Mouse (Mus musculus) ES-E14 (cell line): Measurements from ENCODE around the gene Pacsin1. TPM values are rescaled to one million over a fixed set of nuclear protein-coding genes. Genes with fewer than 3 reads are reported as not detected.
A peak's percentile ranks its signal among the peaks of the same experiment; 100 is the strongest.

ENCODE experiments used
- DNase-seq: peaks from one replicate; pipeline ENCODE4 v3.0.0-alpha.2; 2013; ENCODE audit warnings: low read depth, low spot score
- H3K27ac ChIP-seq: 2 replicates; pipeline ENCODE4 v1.5.1; 2012; ENCODE audit warnings: low read depth, mild to moderate bottlenecking, low read length, moderate library complexity, mixed read lengths; ENCODE audit not compliant: poor library complexity, insufficient read depth, severe bottlenecking
- H3K36me3 ChIP-seq: 2 replicates; pipeline ENCODE4 v1.6.1; 2012; ENCODE audit warnings: mild to moderate bottlenecking, low read length, moderate library complexity, mixed read lengths; ENCODE audit not compliant: control insufficient read depth, poor library complexity, insufficient read depth, severe bottlenecking
- H3K4me1 ChIP-seq, 2 experiments: fragments of 150-350 bp in 1 of 2; sonication (generic) in 1 of 2; 2 replicates each; pipeline ENCODE4 v1.6.1; 2012; ENCODE audit warnings: low read length in 2 of 2, mild to moderate bottlenecking in 1 of 2, mixed read lengths in 1 of 2; ENCODE audit not compliant: control insufficient read depth in 2 of 2, insufficient read depth in 2 of 2, poor library complexity in 1 of 2
- H3K4me3 ChIP-seq, 2 experiments: fragments of 150-350 bp in 1 of 2; sonication (generic) in 1 of 2; 2 replicates each; pipeline ENCODE4 v1.5.1; 2012; ENCODE audit warnings: low read length in 2 of 2, low read depth in 1 of 2, mild to moderate bottlenecking in 1 of 2, mixed read lengths in 1 of 2; ENCODE audit not compliant: insufficient read depth in 1 of 2, poor library complexity in 1 of 2, severe bottlenecking in 1 of 2
- H3K9ac ChIP-seq: 2 replicates; pipeline ENCODE4 v1.6.1; 2012; ENCODE audit warnings: low read depth, mild to moderate bottlenecking, low read length, mixed read lengths; ENCODE audit not compliant: poor library complexity, insufficient read depth, severe bottlenecking
- H3K9me3 ChIP-seq: fragments of 150-350 bp; sonication (generic); 2 replicates; pipeline ENCODE4 v1.6.1; 2012; ENCODE audit warnings: low read depth, mild to moderate bottlenecking, low read length; ENCODE audit not compliant: control insufficient read depth, insufficient read depth
- CHD2 ChIP-seq: IDR thresholded peaks from 2 replicates; pipeline ENCODE4 v1.6.1; 2014; ENCODE audit warnings: mild to moderate bottlenecking, low read depth, low read length, inconsistent platforms
- HCFC1 ChIP-seq: IDR thresholded peaks from 2 replicates; pipeline ENCODE4 v1.6.1; 2012; ENCODE audit warnings: low read length, inconsistent platforms, borderline replicate concordance; ENCODE audit not compliant: insufficient read depth
- MAFK ChIP-seq: IDR thresholded peaks from 2 replicates; pipeline ENCODE4 v1.6.1; 2014; ENCODE audit warnings: mild to moderate bottlenecking, low read depth, low read length, inconsistent platforms; ENCODE audit not compliant: insufficient read depth
- ZC3H11A ChIP-seq: IDR thresholded peaks from 2 replicates; pipeline ENCODE4 v1.6.1; 2012; ENCODE audit warnings: low read depth, mild to moderate bottlenecking, inconsistent platforms, low read length, borderline replicate concordance
- ZNF384 ChIP-seq: IDR thresholded peaks from 2 replicates; pipeline ENCODE4 v1.6.1; 2012; ENCODE audit warnings: low read depth, low read length, inconsistent platforms
- in situ Hi-C, 2 experiments: fragments of 600-800 bp; cut with MboI; formaldehyde crosslinking; loops; one replicate each; pipeline ENCODE4 v1.15.1; 2025; ENCODE audit warnings: low sequenced_read_pairs in 2 of 2, inconsistent platforms in 1 of 2; ENCODE audit not compliant: unreplicated experiment in 2 of 2
- total RNA-seq: library from RNA; depleted of rRNA; stranded (reverse); fragments of 300-350 nt; gene quantifications from 2 replicates; pipeline ENCODE4 v1.2.3, GENCODE M21; 2012

The Pacsin1 gene
- total RNA-seq, 1 experiment, result 7.9 TPM

DNA sequence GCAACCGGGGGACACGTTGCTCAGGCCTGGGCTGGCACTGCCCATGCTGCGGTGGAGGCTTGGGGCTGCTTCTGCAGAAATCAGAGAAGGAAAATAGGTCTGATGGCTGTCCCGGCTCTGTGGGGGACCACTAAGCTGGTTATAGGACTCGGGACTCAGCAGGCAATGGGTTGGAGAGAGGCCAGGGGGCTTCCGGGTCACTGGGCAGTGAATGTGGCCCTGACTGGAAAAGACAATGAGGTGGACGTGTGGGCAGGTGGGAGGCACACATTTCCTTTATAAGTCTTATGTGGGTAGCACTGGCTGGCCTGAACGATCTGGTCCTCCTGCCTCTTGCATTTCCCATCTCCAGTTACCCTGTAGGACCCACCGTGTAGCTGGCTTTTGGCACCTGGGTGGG lies 65.0 kb downstream of the Pacsin1 start:
- Histone ChIP-seq H3K9me3 (no peaks in the 10 kb centered on the region), H3K4me3 (no peak overlapping the region), H3K36me3 (no peaks in the 10 kb centered on the region), H3K4me1 (peaks cover 2 to 28% of the 10 kb centered on the region in 2 experiments; a peak in 1 of 4 replicates), H3K9ac (no peak overlapping the region), H3K27ac (no peak overlapping the region)
- in situ Hi-C loops, result no loop called here
- no peak for DNase-seq
- TF ChIP-seq CHD2 (no peak), ZNF384 (no peak), MAFK (no peak), HCFC1 (no peak), ZC3H11A (no peak)

DNA sequence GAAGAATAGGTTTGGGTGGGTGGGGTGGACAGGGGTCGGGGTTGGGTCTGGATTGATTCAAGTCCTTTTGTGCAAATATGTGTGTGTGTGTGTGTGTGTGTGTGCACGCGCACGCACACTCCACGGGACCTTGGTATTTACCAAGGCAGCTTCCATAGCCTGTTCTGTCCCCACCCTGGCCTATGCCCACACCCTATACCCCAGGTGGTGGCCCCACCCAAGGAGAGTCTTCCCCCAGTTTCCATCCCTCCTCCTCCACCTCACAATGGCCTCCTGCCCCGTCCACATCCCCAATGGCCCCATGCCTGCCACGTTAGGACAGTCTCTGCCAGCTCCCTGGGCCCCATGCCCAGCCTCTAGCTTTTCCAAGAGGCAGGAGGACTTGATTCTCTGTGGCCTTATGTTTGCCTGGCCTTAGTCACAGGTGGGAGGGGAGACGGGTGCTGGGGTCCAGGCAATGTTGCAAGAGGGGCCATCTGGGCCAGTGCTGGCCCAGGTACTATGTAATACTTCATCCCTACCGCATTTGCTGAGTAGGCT lies 65.9 kb downstream of the Pacsin1 start:
- DNase-seq, result no peak
- H3K9me3 ChIP-seq, result no peaks in the 10 kb centered on the region
- no peak overlapping the region for H3K9ac ChIP-seq
- no peaks in the 10 kb centered on the region for H3K36me3 ChIP-seq
- no peak overlapping the region for H3K4me3 ChIP-seq
- H3K27ac ChIP-seq, result no peak overlapping the region
- no peak for TF ChIP-seq ZC3H11A
- no peak for TF ChIP-seq MAFK
- TF ChIP-seq HCFC1, result no peak
- TF ChIP-seq CHD2, result no peak
- no peak for TF ChIP-seq ZNF384
- peaks cover 2 to 36% of the 10 kb centered on the region in 2 experiments; a peak in 2 of 4 replicates for H3K4me1 ChIP-seq
- in situ Hi-C loops, result no loop called here

DNA sequence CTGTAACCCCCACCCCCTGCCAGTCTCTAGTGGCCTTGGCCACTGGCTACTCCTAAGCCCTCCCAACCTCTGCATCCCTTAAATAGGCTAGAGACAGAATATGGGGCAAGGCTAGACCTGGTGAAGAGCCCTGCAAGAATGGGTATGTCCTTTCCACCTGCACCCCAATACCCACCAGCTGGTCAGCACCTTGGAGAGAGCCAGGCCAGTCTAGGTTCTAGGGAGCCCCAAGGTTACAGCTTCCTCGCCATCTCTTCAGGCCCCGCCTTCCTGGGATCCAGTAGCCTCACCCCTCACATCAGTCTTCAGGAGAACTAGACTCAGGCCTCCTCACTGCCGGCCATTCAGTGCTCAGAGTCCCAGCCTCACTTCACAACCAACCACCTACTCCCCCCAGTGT lies 69.0 kb downstream of the Pacsin1 start:
- Histone ChIP-seq H3K36me3 (no peaks in the 10 kb centered on the region), H3K4me1 (peaks cover 0 to 26% of the 10 kb centered on the region in 2 experiments; a peak in 2 of 4 replicates), H3K27ac (no peak overlapping the region), H3K9ac (no peak overlapping the region), H3K4me3 (no peak overlapping the region), H3K9me3 (no peaks in the 10 kb centered on the region)
- in situ Hi-C loops, result no loop called here
- TF ChIP-seq ZC3H11A (no peak), ZNF384 (no peak), CHD2 (no peak), MAFK (no peak), HCFC1 (no peak)
- DNase-seq, result no peak

DNA sequence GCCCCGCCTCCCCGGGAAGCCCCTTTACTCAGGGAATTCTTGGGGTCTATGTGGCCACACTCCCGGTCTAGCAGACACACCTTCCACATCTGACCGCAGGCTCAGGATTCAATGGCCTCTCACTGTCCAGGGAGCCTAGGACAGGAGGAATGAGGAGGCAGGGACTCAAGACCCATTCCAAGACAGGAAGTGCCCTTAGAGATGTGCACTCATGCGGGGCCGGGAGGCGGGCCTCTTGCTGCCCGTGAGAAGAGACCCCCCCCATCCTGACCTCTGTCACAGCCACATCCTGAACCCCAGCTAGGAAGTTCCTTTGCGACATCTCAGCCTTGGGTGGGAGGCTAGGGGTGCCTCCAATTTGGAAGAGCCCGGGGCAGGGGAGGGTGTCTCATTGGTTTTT lies 69.7 kb downstream of the Pacsin1 start:
- no peak for DNase-seq
- Histone ChIP-seq H3K27ac (no peak overlapping the region), H3K4me1 (peaks cover 0 to 24% of the 10 kb centered on the region in 2 experiments; a peak in 2 of 4 replicates), H3K4me3 (no peak overlapping the region), H3K9ac (no peak overlapping the region), H3K9me3 (no peaks in the 10 kb centered on the region), H3K36me3 (no peaks in the 10 kb centered on the region)
- in situ Hi-C loops, result no loop called here
- no peak for TF ChIP-seq CHD2
- no peak for TF ChIP-seq ZC3H11A
- TF ChIP-seq HCFC1, result no peak
- TF ChIP-seq MAFK, result no peak
- TF ChIP-seq ZNF384, result no peak

DNA sequence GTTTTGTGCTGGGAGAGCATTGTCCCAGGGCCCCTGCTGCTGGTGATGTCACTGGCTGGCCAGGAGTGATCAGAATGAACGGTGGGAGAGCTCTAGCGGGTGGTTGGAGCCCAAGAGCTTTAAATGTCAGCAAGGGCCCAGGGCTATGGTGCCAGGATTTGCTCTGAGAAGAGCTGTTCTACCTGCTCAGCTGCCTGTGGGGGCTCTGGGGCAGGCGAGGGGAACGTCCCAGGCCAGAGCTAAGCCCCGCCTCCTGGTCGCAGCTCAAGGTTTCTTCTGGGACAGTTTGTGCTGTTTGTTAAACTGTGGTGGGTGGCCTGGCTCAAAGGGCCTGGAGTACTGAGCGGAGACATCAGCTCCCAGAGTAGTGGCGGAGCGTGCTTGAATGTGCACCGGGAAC lies 70.1 kb downstream of the Pacsin1 start:
- no peak overlapping the region for H3K27ac ChIP-seq
- no peaks in the 10 kb centered on the region for H3K9me3 ChIP-seq
- H3K4me3 ChIP-seq, result peak overlapping the region in 1 of 2 experiments; percentile 26; a peak in 1 of 4 replicates
- DNase-seq, result peak; percentile 22
- H3K9ac ChIP-seq, result peak overlapping the region; percentile 21; the same call in 1 of the 2 replicates
- no peaks in the 10 kb centered on the region for H3K36me3 ChIP-seq
- in situ Hi-C loops, result no loop called here
- TF ChIP-seq ZC3H11A (no peak), CHD2 (no peak), ZNF384 (no peak), MAFK (no peak), HCFC1 (no peak)
- peaks cover 0 to 22% of the 10 kb centered on the region in 2 experiments; a peak in 2 of 4 replicates for H3K4me1 ChIP-seq
